Mouse (Mus musculus): Measurements from ENCODE around the gene D17Wsu92e.

The D17Wsu92e gene

DNA sequence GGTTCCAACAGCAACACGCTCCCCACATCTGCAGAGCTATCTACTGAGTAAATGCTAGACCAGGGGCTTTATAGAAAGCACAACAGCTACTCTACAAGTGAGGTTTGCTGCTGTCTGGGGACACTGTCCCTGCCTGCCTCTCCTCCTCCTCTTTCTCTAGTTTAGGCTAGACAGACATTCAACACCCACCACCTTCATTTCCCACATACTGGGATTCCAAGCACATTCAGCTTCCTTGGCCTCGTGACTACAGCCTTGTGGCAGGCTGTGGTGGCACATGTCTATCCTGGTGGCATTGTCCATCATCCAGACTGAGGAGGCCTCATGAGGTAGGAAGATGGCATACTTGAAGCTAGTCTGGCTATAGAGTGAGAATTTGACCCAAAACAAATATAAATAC, 29.5 kb downstream of the D17Wsu92e start:
- DNase-seq (ENCODE audit: low spot score): no peak

DNA sequence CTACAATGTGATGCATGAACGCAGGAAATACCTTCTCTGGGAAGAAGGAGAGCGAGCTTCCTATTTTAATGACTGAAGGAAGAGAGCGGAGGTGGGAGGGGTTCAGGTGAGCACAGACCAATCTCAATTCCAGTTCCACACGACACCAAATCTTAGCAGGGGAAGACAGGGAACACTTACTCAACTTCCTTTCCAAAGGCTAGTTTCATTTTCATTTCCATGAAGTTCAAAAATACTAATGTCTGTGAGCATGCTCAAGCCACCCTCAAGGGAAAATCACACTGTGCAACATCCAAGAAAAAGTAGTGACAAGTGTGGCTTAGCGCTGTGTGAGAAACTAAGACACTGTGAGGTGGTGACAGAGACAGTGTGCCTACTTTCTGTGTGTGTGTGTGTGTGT, 30.4 kb downstream of the D17Wsu92e start:
- DNase-seq (ENCODE audit: low spot score): no peak

DNA sequence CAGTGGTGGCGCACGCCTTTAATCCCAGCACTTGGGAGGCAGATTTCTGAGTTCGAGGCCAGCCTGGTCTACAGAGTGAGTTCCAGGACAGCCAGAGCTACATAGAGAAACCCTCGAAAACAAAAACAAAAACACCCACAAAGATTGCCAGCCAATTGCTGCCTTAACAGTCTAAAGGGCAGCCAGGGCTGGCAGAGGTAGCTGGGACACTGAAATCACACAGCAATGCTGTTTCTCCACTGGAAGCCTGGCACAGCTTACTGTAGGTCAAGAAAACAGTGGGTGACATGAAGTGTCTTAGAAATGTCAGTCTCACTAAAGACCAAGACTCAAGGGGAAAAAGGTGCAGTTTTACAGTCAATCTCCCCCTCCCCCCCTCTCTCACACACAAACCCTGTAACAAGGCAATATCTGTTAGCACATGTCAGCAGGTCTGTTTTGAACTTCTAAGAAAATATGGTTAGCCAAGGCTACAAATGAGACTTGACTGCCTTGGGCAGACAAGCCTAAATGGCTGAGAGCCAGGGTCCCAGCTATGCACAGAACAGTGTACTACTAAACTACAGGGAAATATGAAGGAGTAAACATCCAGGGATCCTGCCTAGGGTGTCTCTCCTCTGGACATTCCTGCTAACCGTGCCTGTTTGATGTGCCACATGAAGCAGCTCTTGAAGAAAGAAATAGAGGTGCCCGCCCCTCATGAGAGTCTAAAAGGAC, 31.8 kb downstream of the D17Wsu92e start:
- DNase-seq (ENCODE audit: low spot score): no peak

DNA sequence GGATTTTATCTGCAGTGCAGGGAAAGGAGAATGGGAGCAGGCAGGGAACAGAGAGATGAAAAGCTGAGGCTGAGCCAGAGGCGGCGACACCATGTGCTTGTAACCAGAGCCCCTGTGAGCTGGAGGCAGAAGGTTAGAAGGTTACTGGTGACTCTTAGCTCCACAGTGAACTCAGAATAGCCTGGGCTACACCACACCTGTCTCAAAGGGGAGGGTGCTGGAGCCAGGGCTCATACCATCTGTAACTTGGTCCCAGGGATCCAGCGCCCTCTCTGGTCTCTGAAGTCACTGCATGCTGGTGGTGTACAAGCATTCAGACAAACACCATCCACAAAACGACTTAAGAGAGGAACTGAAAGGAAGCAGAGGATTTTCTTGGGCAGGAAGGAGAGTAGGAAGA, 36.9 kb downstream of the D17Wsu92e start:
- DNase-seq (ENCODE audit: low spot score): no peak

DNA sequence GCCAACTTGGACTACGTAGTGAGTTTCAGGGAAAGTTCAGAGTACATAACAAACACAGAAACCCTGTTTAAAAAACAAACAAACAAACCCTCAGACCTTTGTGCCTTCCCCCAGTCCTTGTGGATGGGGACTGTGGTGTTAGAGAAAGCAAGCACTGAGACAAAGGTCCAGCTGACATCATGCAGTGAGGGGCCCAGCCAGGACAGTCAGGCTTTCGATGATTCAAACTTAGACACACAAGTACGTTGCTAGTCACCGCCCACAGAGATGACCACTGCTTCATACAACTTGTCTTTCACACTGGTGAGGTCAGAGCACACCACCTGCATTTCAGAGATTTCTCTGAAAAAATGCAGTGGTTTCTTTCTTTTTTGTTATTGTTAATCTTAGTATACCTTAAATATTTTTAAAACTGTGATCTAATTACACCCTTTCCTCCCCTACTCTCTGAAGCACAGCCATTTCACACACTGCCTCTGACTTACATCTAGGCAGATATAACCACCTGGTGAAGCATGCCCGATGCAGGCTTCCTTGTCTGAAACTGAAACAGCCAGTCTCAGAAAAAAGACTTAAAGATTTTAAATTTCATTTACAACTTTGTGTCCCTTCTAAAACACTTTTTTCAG, 39.3 kb downstream of the D17Wsu92e start:
- no peak for DNase-seq (ENCODE audit: low spot score)

DNA sequence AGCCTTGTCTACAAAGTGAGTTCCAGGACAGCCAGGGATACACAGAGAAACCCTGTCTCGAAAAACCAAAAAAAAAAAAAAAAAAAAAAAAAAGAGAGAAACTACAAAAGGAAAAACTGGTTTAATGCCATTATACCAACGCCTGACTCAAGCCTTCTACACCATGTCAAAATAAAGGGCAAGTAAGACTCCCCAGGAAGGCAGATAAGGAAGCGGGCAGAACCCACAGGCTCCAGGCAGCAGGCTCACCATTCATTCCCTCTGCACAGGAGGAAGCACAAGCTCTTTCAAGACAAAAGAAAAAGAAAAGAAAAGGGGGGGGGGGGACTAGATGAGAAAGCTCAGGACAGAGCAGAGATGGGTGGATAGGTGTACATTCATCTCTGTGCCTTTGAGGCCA, 40.7 kb downstream of the D17Wsu92e start:
- DNase-seq (ENCODE audit: low spot score): no peak

DNA sequence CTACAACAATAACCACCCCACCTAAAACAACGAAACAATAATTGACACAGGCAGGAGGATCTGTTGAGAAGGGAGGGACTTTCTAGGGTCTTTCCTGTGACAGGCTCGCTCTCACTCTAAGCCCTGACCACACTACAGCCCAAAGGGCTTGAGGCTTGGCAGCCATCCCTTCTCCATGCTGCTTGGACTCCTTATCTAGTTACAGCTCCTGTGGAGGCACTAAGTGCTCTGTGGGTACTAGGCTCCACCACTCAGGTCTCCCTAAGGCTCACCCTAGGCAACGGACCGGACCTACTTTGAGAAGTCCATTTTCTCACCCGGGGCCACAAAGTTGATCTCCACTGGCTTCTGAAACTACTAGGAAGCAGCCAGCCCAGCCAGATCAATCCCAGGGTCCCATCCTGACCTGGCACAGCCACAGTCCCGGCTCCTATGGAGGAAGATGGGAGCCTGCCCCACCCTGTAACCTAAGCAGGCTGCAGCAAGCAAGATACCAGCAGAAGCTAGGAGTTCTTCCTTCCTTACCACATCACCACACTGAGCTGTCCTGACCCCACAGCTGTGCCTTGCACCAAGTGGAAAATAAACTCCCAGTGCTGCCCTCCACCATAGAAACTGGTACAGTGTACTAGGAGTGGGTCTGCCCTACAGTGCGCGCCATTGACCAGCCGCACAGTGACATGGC, 41.6 kb downstream of the D17Wsu92e start:
- no peak for DNase-seq (ENCODE audit: low spot score)

DNA sequence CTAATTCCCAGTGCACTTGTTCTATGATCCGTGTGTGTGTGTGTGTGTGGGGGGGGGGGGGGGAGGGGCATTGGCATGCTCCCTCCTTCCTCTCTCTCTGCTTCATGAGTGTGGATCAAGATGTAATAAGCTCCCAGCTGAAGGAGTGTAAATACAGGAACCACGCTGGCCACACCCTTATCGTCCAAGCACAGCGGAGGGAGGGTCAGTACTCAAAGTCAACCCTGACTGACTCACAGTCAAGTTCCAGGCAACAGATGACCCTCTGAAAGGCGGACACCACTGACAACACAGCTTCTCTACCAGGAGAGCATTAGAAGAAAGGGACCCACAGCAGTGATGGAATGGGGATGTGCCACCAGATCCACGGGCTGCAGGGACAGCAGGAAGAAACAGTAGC, 42.6 kb downstream of the D17Wsu92e start:
- DNase-seq (ENCODE audit: low spot score): no peak

DNA sequence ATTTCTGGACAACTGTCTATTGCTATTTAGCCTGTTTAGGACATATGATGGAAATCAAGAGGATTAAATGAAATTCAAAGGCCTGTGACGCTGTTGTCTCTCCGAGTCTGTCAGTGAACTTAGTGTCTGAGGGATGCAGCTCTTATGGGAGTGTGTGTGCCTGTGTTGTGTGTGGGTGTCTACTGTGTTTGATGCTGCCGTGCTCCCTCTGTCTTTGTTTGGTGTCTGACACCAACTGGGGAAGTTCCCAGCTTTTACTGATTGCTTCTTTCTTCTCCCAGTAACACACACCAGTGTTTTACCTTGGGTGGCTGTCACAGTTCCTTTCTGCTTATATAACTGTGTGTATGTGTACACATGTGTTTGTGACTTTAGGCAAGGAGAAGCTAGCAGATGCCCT, 46.2 kb downstream of the D17Wsu92e start:
- DNase-seq (ENCODE audit: low spot score): no peak

DNA sequence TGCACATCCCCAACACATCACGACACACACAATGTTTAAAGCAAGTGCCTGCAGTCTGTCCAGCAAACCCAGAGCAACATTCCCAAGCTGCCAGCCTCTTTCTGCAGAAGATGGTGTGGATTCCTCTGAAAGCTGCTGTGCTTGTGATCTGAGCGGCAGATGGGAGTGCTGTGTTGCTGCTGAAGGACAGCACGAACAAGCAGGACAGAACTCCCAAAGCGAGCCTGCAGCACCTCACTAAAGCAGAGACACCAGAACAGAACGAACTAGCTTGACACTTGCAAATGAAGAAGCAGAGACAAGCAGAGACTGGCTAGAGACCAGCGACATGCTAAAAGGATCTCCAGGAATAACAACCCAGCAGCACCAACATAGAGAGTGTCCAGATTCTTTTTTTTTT, 48.8 kb downstream of the D17Wsu92e start:
- no peak for DNase-seq (ENCODE audit: low spot score)

DNA sequence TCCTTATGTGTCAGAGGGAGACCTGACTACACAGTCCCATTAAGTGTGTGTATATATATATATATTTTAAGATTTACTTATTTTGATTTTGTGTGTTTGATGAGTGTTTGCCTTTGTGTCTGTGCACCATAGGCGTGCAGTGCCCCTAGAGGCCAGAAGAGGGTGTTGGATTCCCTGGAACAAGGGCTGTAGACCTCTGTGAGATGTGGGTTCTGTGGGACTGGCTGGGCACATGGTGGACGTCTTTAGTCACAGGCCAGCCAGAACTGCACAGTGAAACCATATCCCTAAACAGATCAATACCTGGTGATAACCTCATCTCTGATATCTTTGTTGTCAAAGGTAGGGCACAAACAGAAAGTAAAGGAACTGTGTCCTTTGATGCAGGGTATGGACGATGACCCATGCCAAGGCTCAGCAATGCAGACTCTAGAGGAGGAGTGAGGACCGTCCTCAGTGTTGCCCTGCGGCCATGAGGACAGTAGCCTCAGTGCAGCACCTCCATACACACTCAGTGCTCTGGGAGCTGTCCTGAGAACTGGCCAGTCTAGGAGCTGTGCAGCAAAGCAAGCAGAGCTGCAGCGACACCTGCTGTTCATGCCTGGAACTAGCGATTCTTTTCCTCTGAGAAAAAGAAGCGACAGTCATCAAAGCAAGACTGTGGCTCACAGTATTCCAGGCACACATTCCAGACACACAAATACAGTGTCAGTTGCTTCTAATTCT, 51.5 kb downstream of the D17Wsu92e start:
- DNase-seq (ENCODE audit: low spot score): peak; percentile 85

DNA sequence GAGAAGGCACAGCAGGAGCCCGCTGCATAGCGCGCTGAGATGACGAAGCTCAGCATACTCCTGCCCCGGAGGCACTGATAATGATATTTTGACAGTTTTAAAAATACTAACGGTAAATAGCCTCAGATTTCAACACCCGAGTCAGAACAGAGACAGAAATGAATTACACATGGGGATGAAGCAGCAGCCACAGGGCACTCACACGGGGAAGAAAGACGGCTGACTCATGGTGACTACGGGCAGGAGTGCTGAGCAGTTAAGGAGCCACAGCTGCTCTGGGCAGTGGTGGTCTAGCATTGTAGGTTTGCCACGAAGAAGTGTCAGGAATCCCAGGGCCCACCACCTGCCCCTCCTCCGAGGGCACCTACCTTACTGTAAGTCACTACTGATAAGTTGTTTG, 52.9 kb downstream of the D17Wsu92e start:
- no peak for DNase-seq (ENCODE audit: low spot score)

DNA sequence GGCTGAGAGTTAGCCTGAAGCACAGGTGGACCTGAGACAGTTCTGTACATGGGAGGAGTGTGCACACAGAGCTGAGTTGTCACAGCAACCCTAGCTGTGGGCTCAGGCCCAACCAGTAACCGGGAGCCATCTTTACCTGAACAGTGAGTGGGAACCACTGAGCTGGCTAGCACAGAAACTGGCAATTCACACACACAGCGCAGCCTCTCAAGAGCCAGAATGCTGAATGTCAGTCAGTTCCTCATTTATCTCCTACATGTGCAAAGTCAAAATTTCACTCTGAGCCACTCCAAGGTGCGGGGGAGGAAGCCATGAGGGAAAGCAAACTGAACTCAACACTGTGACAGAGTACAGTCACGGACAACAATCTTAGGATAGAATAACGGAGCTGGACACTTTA, 53.3 kb downstream of the D17Wsu92e start:
- DNase-seq (ENCODE audit: low spot score): no peak

DNA sequence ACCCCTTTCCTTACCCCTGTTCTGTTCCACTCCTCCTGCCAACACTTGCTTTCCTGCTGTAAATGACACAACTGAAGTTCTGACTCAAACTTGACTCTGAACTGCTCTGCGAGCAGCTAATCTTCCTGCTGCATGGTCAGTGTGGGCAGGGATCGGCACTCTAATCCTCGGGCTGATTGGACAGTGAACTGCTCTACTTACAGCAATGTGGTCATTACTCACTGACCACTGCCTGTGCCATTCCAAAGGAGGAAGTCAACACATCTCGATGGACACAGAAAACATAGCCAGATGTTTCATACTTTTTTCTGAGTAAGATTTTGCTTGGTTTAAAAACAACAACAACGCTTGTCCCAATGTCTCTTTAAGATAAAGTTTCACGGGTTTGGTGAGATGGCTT, 55.4 kb downstream of the D17Wsu92e start:
- no peak for DNase-seq (ENCODE audit: low spot score)

DNA sequence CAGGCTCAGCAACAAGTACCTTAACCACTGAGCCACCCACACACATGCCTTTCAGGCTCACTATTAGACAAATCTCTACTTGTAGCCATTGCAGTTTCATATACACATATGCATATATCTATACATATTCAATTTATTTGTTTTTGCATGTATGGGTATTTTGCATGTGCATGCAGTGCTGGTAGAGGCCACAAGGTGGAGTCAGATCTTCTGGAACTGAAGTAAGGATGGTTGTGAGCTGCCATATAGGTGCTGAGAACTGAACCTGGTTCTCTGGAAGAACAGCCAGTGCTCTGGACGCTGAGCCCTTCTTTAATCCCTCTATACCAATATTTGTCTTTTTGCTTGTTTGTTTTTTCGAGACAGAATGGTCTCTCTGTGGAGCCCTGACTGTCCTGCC, 56.0 kb downstream of the D17Wsu92e start:
- DNase-seq (ENCODE audit: low spot score): no peak

DNA sequence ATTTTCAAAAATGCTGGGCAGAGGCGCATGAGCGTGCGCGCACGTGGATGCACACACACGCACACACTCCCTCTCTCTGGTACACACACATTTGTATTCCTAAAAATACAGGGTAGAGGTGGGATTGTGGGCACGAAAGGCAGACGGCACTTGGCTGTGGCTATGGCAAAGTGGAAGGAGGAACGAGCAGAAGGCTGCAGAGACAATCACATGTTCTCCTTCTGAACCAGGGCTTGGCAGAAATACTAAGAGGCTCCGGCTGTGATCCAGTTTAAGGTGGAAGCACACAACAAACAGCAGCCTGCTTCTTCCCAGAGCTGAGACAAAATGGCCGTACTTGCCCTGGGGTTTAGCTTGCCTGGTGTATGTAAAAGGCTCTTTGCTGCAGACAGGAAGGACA, 57.6 kb downstream of the D17Wsu92e start:
- no peak for DNase-seq (ENCODE audit: low spot score)

DNA sequence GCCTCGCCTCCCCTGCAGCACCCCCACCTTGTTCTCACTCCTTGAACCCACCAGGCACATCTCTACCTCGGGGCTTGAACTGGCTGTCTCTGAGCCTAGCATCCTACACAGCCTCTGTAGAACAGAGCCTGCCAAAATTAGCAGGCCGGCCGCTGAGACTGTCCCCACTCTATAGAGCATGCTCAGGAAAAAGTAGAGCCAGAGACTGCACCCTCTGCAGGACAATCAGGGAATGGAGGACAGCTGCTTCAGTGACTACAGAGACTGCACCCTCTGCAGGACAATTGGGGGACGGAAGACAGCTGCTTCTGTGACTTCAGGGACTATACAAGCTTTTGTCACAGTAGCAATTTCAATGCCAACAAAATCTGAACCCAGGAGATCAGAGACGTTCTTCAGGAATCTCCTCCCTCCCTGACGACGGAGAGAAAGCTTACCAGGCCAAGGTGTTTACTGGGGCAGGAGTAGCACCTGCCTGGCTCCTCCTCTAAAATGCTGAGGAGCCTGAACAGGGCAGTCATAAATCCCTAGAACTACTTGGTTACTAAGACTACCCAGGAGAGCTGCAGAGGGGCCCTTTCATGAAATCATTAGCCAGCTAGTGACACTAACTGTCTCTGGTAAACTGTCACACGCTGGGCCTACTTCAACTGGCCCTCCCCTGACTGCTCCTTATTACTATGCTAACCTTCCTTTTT, 58.7 kb downstream of the D17Wsu92e start:
- DNase-seq (ENCODE audit: low spot score): peak; percentile 86

DNA sequence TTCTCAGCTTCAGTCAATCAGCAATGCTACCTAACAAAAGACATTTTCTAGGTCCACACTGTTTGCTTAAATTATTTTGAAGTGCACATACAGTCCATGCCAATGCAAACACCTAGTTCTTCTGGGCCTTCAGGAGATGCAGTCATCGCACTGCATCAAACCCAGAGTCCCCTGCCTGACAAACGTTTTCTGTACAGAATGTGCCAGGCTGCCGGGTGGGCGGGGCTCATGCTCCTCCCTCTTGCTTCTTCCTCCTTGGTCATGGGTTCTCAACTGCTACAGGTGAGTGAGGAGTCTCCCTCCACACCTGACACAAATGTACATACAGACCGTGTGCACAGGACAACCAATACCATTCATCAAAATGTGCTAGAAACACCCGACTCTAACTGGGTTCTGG, 60.3 kb downstream of the D17Wsu92e start:
- no peak for DNase-seq (ENCODE audit: low spot score)

DNA sequence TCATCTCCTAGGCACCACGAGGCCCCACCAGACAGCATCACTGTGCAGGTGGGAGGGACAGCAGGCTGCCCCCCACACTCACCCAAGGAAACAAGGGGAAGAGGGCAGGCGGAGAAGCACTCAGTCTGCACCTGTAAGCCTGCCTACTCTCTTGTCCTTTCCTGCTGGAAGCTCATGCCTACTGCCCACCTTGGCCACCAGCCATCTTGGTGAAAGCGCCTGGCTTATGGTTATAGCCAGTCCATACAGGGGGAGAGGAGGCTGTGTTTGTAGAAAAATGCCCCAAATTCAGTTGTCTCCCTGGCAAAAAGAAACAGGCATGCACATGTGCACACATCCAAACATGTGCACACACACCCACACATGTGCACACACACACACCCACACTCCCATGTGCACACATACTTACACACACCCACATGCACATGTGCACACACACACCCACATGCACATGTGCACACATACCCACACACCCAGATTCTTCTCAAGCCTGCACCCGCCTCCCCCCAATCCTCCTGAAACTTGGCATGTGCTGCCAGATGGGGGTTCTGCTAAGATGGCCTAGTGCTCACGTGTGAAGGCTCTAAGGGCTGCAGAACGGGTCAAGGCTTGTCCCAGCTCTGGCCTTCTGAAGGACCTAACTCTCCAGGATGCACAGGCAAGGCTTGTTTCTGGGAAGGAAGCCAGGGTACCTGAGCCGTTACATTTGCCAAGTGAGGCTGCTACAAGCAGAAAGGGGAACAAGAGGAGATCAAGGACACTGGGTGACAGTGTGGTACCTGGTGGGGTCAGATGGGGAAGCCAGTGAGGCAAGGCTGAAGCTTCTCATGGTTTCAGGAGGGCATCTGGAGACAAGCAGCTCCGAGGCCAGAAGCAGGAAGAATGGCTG, 68.9 kb downstream of the D17Wsu92e start:
- DNase-seq (ENCODE audit: low spot score): no peak

DNA sequence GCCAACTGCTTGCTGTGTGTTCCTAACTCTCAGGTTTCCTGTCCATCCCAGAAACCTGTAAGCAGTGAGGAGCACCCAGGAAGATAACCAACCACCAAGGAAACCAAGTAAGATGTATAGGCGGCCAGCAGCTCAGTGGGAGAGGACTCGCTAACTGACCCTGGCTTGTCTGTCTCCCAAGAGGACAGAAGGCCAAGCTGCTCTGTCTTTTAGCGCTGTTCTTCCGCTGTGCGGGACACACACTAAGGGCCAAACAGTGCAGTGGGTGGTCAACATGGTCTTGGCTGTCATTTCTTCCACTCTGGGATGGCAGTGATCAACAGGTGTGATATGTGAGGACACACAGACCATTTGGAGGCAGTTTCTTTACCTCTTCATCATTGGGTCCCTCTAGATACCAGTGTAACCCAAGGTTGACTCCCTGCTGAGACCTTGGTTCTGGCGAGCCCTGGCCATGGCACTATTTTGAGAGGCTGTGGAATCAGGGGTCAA, 70.0 kb downstream of the D17Wsu92e start:
- no peak for DNase-seq (ENCODE audit: low spot score)

DNA sequence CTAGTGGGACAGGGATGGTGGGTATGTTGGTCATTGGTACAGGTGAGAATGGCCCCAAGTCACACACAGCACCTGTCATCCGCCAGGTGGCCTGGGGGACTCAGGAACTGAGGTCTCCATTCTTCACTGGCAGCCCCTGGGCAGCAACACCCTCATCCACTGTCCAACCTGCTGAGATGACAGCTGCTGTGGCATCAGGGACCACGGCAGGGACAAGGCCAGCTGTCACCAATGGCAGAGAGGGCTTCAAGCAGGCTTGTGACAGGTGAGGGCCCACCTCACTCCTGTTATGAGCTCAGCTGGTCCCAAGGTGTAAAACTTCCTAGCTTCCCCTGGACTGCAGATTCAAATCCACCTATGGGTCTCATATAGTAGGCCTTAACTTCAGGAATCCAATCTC, 72.3 kb downstream of the D17Wsu92e start:
- no peak for DNase-seq (ENCODE audit: low spot score)
